Mouse (Mus musculus) hindbrain, embryonic 15.5 days (tissue): ENCODE data around the gene Cnot2. TPM values are rescaled to one million over a fixed set of nuclear protein-coding genes. Genes with fewer than 3 reads are reported as not detected.

Source experiments
- ATAC-seq: fragments of 200-750 bp; cut with Nextera tagmentation; 2 replicates; pipeline ENCODE4 v1.8.0; 2017; ENCODE audit warnings: low read depth, moderate number of reproducible peaks, moderate TSS enrichment; ENCODE audit not compliant: low FRiP score
- H3K27ac ChIP-seq: fragments of 300-500 bp; sonication (generic); replicated peaks from 2 replicates; pipeline ENCODE4 v1.5.1; 2015; ENCODE audit warnings: mild to moderate bottlenecking, inconsistent platforms
- H3K27me3 ChIP-seq: fragments of 300-500 bp; sonication (generic); 2 replicates; pipeline ENCODE4 v1.6.1; 2015; ENCODE audit warnings: control low read depth, inconsistent platforms
- H3K36me3 ChIP-seq: fragments of 300-500 bp; sonication (generic); 2 replicates; pipeline ENCODE4 v1.6.1; 2015; ENCODE audit warnings: control low read depth, inconsistent platforms
- H3K4me1 ChIP-seq: fragments of 300-500 bp; sonication (generic); replicated peaks from 2 replicates; pipeline ENCODE4 v1.6.1; 2015; ENCODE audit warnings: control low read depth, inconsistent platforms
- H3K4me2 ChIP-seq: fragments of 300-500 bp; sonication (generic); 2 replicates; pipeline ENCODE4 v1.6.1; 2015; ENCODE audit warnings: moderate library complexity, mild to moderate bottlenecking, inconsistent platforms
- H3K4me3 ChIP-seq: fragments of 300-500 bp; sonication (generic); 2 replicates; pipeline ENCODE4 v1.5.1; 2015; ENCODE audit warnings: mild to moderate bottlenecking, inconsistent platforms
- H3K9ac ChIP-seq: fragments of 300-500 bp; sonication (generic); 2 replicates; pipeline ENCODE4 v1.6.1; 2015; ENCODE audit warnings: inconsistent platforms
- H3K9me3 ChIP-seq: fragments of 300-500 bp; sonication (generic); 2 replicates; pipeline ENCODE4 v1.6.1; 2016; ENCODE audit warnings: control low read depth, inconsistent platforms
- WGBS: fragments of 180-500 bp; shearing (Covaris S2); methylation state at CpG from one replicate; pipeline ENCODE4 v1.1.7; 2015; 5-methylcytosine and 5-hydroxymethylcytosine counted together
- polyA plus RNA-seq: library from polyadenylated mRNA; unstranded; fragments of >200 nt; fragmentation: Nextera tagmentation; extraction: Ambion mirVana; gene quantifications from 2 replicates; pipeline ENCODE4 v1.2.1, GENCODE M21; 2015

Cnot2 gene
- polyA plus RNA-seq, 1 experiment from 2014 or later = 83.5 TPM

GRCm38 (mm10) chr10:116557166-116557565, 24.1 kb downstream of the Cnot2 start:
- Histone ChIP-seq H3K4me1 (no peaks in the 10 kb centered on the region; the same call in 1 of the 2 replicates), H3K9ac (no peak overlapping the region), H3K36me3 (no peaks in the 10 kb centered on the region), H3K9me3 (0 out of 2 replicates have a peak, but pooled peaks cover 4% of the 10 kb centered on the region), H3K4me2 (no peak overlapping the region), H3K27me3 (no peaks in the 10 kb centered on the region), H3K4me3 (no peak overlapping the region), H3K27ac (no peak overlapping the region)
- no peak for ATAC-seq
- WGBS = 96% methylated on average over 1 of the region's 1 CpGs

- H3K9ac ChIP-seq = no peak overlapping the region
- H3K36me3 ChIP-seq = no peaks in the 10 kb centered on the region
- WGBS = 82% methylated on average over 2 of the region's 2 CpGs
These were observed 26.9 kb downstream of the Cnot2 start for GRCm38 (mm10) chr10:116554434-116554833.

GRCm38 (mm10) chr10:116547958-116548357, 33.4 kb downstream of the Cnot2 start:
- Histone ChIP-seq H3K4me2 (no peak overlapping the region), H3K27me3 (no peaks in the 10 kb centered on the region), H3K9ac (no peak overlapping the region), H3K9me3 (no peaks in the 10 kb centered on the region), H3K36me3 (no peaks in the 10 kb centered on the region), H3K4me3 (no peak overlapping the region), H3K27ac (no peak overlapping the region), H3K4me1 (no peaks in the 10 kb centered on the region; the same call in 1 of the 2 replicates)
- ATAC-seq = no peak
- WGBS = 16% methylated on average over 4 of the region's 4 CpGs

More at GRCm38 (mm10) chr10:116554434-116554833, 26.9 kb downstream of the Cnot2 start:
- Histone ChIP-seq H3K4me3 (no peak overlapping the region), H3K4me1 (no peaks in the 10 kb centered on the region; the same call in 1 of the 2 replicates), H3K4me2 (no peak overlapping the region), H3K27ac (no peak overlapping the region), H3K9me3 (0 out of 2 replicates have a peak, but pooled peaks cover 4% of the 10 kb centered on the region), H3K27me3 (no peaks in the 10 kb centered on the region)
- ATAC-seq = no peak

- 66% methylated on average over 3 of the region's 3 CpGs for WGBS
- Histone ChIP-seq H3K9ac (no peak overlapping the region), H3K4me3 (no peak overlapping the region)
These were observed 35.1 kb downstream of the Cnot2 start for GRCm38 (mm10) chr10:116546177-116546576.

DNA sequence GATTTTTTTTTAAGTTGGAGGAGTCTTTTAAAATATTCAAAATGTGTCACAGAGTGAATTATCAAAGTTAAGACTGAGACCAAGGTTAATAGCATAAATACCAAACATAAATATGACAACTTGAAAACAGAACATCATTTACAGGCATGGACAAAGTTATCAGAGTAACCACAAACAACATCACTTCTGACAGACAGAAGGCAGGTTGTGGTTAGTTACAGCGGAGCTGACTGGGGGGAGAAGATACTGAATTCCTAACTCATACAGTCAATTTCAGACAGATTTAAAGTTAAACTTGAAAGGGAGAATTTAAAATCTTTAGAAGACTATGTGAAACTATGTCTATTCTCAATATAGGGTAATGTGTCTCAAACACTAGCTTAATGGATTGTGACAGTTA, 38.2 kb downstream of the Cnot2 start:
- ATAC-seq = no peak
- no peaks in the 10 kb centered on the region for H3K27me3 ChIP-seq
- WGBS = 91% methylated on average over 1 of the region's 1 CpGs

More at GRCm38 (mm10) chr10:116546177-116546576, 35.1 kb downstream of the Cnot2 start:
- Histone ChIP-seq H3K9me3 (no peaks in the 10 kb centered on the region), H3K27me3 (no peaks in the 10 kb centered on the region), H3K36me3 (no peaks in the 10 kb centered on the region), H3K4me2 (no peak overlapping the region), H3K4me1 (no peaks in the 10 kb centered on the region; the same call in 1 of the 2 replicates), H3K27ac (no peak overlapping the region)
- no peak for ATAC-seq

DNA sequence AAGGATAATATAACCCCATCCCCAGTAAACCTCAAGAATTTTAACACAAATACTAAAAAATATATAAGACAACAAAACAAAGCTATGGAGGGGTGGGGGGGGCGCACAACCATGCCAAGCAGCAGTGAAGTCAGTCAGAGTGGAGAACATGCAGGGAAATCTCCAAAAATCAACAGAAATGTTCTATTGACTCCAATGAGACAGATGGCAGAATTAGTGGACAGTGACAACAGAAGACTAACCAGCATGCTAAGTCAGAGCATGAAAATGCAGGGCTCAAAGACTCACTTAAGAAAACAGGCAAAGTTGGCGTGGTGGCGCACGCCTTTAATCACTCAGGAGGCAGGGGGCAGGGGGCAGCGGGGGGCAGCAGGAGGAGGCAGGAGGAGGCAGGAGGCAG, 40.6 kb downstream of the Cnot2 start:
- H3K36me3 ChIP-seq = no peaks in the 10 kb centered on the region
- no peak for ATAC-seq
- H3K9me3 ChIP-seq = no peaks in the 10 kb centered on the region
- H3K4me1 ChIP-seq = no peaks in the 10 kb centered on the region
- no peak overlapping the region for H3K27ac ChIP-seq
- WGBS = 67% methylated on average over 5 of the region's 5 CpGs
- H3K27me3 ChIP-seq = no peaks in the 10 kb centered on the region
- no peak overlapping the region for H3K4me2 ChIP-seq
- H3K9ac ChIP-seq = no peak overlapping the region
- H3K4me3 ChIP-seq = no peak overlapping the region

More for the DNA sequence above, 38.2 kb downstream of the Cnot2 start:
- no peaks in the 10 kb centered on the region for H3K4me1 ChIP-seq
- H3K9ac ChIP-seq = no peak overlapping the region
- no peak overlapping the region for H3K27ac ChIP-seq
- H3K4me3 ChIP-seq = no peak overlapping the region
- H3K36me3 ChIP-seq = no peaks in the 10 kb centered on the region
- H3K9me3 ChIP-seq = no peaks in the 10 kb centered on the region
- H3K4me2 ChIP-seq = no peak overlapping the region

DNA sequence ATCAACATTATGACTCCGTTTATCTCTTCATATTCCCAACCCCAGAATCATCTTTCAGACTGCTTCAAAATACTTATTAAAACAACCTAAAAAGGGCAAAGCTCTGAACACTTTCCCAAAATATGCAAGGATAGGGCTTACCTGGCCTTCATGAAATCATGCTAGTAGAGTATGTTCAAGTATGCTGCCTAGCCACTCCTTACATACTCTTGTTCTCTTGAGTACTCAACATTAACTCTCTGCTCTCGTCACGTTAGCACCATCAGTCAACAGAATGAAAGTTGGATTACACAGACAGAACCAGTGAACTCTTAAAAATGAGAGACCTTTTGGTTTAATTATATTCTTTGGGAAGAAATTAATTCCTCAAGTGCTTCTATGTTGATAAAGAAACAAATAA, 43.8 kb downstream of the Cnot2 start:
- Histone ChIP-seq H3K9ac (no peak overlapping the region), H3K4me2 (no peak overlapping the region), H3K4me1 (peaks cover 4% of the 10 kb centered on the region; the same call in 1 of the 2 replicates), H3K27ac (no peak overlapping the region), H3K27me3 (no peaks in the 10 kb centered on the region), H3K4me3 (no peak overlapping the region), H3K9me3 (no peaks in the 10 kb centered on the region), H3K36me3 (no peaks in the 10 kb centered on the region)
- WGBS = 90% methylated on average over 3 of the region's 3 CpGs
- ATAC-seq = no peak

DNA sequence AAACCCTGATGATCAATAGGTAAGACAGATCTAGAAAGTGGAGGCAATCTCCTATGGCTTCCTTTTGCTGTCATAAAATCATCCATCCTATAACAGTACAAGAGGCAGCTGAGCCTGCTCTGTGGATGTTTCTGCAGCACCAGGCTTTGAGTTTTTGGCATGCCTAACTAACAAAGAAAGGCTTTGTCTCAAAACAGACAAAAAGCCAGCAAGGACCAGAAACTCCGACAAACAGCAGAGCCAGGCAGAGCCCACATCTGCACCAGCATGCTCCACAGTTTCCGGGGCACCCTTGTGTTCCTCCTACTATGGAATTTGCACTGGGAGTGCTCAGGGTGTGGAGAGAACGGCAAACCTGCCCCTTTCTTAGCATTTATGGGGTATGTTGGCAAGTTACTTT, 47.0 kb downstream of the Cnot2 start:
- Histone ChIP-seq H3K4me2 (no peak overlapping the region), H3K4me1 (peaks cover 8% of the 10 kb centered on the region; the same call in 1 of the 2 replicates), H3K27me3 (no peaks in the 10 kb centered on the region), H3K27ac (no peak overlapping the region), H3K9me3 (no peaks in the 10 kb centered on the region), H3K36me3 (no peaks in the 10 kb centered on the region), H3K4me3 (no peak overlapping the region), H3K9ac (no peak overlapping the region)
- 8% methylated on average over 3 of the region's 3 CpGs for WGBS
- ATAC-seq = peak; percentile 11; the same call in 1 of the 2 replicates

DNA sequence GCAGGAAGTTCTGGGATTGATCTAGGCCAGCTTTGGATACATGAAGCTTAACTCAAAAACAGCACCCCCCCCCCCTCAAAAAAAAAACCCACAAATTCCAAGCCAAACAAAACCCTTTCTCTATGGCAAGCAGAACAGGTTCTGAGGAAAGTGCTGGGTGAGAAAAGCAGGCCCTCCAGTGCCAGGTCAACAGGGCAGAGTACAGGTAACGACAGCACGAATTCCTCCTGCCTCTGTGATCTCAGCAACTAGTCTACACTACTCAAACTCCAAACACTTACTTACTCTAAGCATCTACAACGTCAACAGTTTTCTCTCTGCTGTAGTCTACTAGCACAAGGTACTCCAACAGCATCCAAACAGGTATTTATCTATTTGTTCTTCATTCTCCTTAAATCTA, 48.8 kb downstream of the Cnot2 start:
- Histone ChIP-seq H3K4me1 (peaks cover 8% of the 10 kb centered on the region; the same call in 1 of the 2 replicates), H3K4me3 (no peak overlapping the region), H3K9me3 (no peaks in the 10 kb centered on the region), H3K4me2 (no peak overlapping the region), H3K27ac (no peak overlapping the region), H3K27me3 (no peaks in the 10 kb centered on the region), H3K9ac (no peak overlapping the region), H3K36me3 (no peaks in the 10 kb centered on the region)
- 87% methylated on average over 3 of the region's 3 CpGs for WGBS
- ATAC-seq = no peak

- ATAC-seq = no peak
- 94% methylated on average over 3 of the region's 3 CpGs for WGBS
These were observed 50.2 kb downstream of the Cnot2 start for GRCm38 (mm10) chr10:116531063-116531462.

DNA sequence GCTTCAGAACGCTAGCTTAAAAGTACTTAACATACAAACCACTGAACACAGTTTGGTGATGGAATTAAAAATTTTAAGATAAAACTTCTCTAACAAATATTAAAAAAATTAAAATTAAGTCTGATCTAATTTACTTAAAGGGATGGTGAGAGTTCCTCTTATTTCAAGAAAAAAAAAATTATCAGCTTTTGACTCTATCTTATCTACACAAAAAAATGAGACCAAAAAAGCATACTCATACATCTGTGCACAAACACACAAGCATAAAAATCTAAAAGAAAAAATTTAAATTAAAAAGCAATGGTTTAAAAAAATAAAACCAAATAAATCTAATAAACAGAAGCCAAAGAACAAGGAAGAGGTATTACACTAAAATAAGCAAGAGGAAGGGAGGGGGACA, 61.7 kb downstream of the Cnot2 start:
- H3K9me3 ChIP-seq = no peaks in the 10 kb centered on the region
- no peak overlapping the region for H3K27ac ChIP-seq
- no peaks in the 10 kb centered on the region for H3K36me3 ChIP-seq
- H3K4me2 ChIP-seq = no peak overlapping the region
- H3K9ac ChIP-seq = no peak overlapping the region
- no peaks in the 10 kb centered on the region for H3K27me3 ChIP-seq
- 90% methylated on average over 1 of the region's 1 CpGs for WGBS
- peaks cover 6% of the 10 kb centered on the region; the same call in 1 of the 2 replicates for H3K4me1 ChIP-seq
- ATAC-seq = no peak
- H3K4me3 ChIP-seq = no peak overlapping the region

More at GRCm38 (mm10) chr10:116531063-116531462, 50.2 kb downstream of the Cnot2 start:
- peaks cover 8% of the 10 kb centered on the region; the same call in 1 of the 2 replicates for H3K4me1 ChIP-seq
- no peak overlapping the region for H3K9ac ChIP-seq
- H3K4me2 ChIP-seq = no peak overlapping the region
- H3K4me3 ChIP-seq = no peak overlapping the region
- no peaks in the 10 kb centered on the region for H3K27me3 ChIP-seq
- no peaks in the 10 kb centered on the region for H3K9me3 ChIP-seq
- H3K27ac ChIP-seq = no peak overlapping the region
- H3K36me3 ChIP-seq = no peaks in the 10 kb centered on the region

GRCm38 (mm10) chr10:116515590-116515989, 65.7 kb downstream of the Cnot2 start:
- Histone ChIP-seq H3K4me2 (no peak overlapping the region), H3K9ac (no peak overlapping the region), H3K9me3 (no peaks in the 10 kb centered on the region), H3K27ac (no peak overlapping the region), H3K36me3 (no peaks in the 10 kb centered on the region), H3K4me1 (peaks cover 6% of the 10 kb centered on the region; the same call in 1 of the 2 replicates), H3K4me3 (no peak overlapping the region), H3K27me3 (no peaks in the 10 kb centered on the region)
- ATAC-seq = no peak
- 95% methylated on average over 6 of the region's 6 CpGs for WGBS

DNA sequence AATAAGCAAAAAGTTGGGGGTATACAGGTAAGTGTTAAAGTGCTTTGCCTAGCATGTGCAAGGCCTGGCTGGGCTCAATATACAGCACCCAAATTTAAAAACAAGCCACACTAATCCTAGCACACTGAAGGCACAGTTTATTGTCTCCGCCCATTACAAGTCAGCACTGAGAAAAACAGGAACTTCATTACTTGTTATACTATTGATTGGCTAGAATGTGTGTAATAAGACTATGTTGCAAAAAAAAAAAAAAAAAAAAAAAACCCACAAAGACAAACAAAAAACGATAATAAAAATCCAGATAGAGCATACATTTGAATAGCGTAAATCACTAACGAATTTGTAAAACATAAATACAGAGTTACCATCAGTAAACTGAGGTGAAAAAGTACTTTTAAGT, 66.2 kb downstream of the Cnot2 start:
- Histone ChIP-seq H3K9me3 (no peaks in the 10 kb centered on the region), H3K4me2 (no peak overlapping the region), H3K9ac (no peak overlapping the region), H3K27ac (no peak overlapping the region), H3K27me3 (no peaks in the 10 kb centered on the region), H3K36me3 (no peaks in the 10 kb centered on the region), H3K4me3 (no peak overlapping the region), H3K4me1 (peaks cover 6% of the 10 kb centered on the region; the same call in 1 of the 2 replicates)
- WGBS = 99% methylated on average over 4 of the region's 4 CpGs
- no peak for ATAC-seq
